Comparison of ENCODE assay signal across 16 mouse cellular contexts in genomic region chr9:115259866-115260265, GRCm38 (mm10).
"Had no signal": no experiment of that assay in that cellular context is flagged by ENCODE, and none has a peak within 500 bp of the region (broad histone marks: within the 10 kb centered on the region; RNA-seq: fewer than 3 reads in every experiment).

No protein-coding gene starts in this region.

- H3K4me3 ChIP-seq: neural tube, embryonic 13.5 days; neural tube, embryonic 15.5 days; stomach, embryonic 15.5 days had no signal

- H3K27me3 ChIP-seq: neural tube, embryonic 13.5 days; neural tube, embryonic 15.5 days; stomach, embryonic 15.5 days had no signal

- H3K4me1 ChIP-seq: stomach, embryonic 15.5 days had no signal

- H3K4me2 ChIP-seq: neural tube, embryonic 13.5 days; neural tube, embryonic 15.5 days; stomach, embryonic 15.5 days had no signal

- H3K27ac ChIP-seq: neural tube, embryonic 13.5 days; neural tube, embryonic 15.5 days; stomach, embryonic 15.5 days; stomach, postnatal 0 days had no signal

- H3K9ac ChIP-seq: neural tube, embryonic 13.5 days; neural tube, embryonic 15.5 days; stomach, embryonic 15.5 days had no signal

- DNase-seq: retina, postnatal 1 day; right cerebral cortex, adult 18-20 months; right cerebral cortex, postnatal 14 days; right cerebral cortex, postnatal 25 days; right cerebral cortex, postnatal 4 days; spleen, adult 18-20 months; thymus, adult 18-20 months; thymus, adult 2 months; thymus, postnatal 14 days; thymus, postnatal 25 days; thymus, postnatal 36 days; thymus, postnatal 4 days had no signal

- H3K9me3 ChIP-seq: neural tube, embryonic 13.5 days; neural tube, embryonic 15.5 days; stomach, embryonic 15.5 days had no signal
